Mouse (Mus musculus) forebrain, embryonic 10.5 days (tissue): ENCODE measurements around the gene Dnajc2. TPM values are rescaled to one million over a fixed set of nuclear protein-coding genes. Genes with fewer than 3 reads are reported as not detected.
"Not testable (repeated sequence)": the region's sequence is repeated elsewhere in the genome, so short reads cannot be mapped to it uniquely, and the experiment has no call there.

Source experiments
- DNase-seq: peaks from one replicate; pipeline ENCODE4 v3.0.0-alpha.2; 2017; ENCODE audit warnings: low spot score; ENCODE audit errors: extremely low spot score
- H3K27ac ChIP-seq: fragments of 300-500 bp; sonication (generic); 2 replicates; pipeline ENCODE4 v1.5.1; 2016; ENCODE audit warnings: mild to moderate bottlenecking
- H3K27me3 ChIP-seq: fragments of 300-500 bp; sonication (generic); 2 replicates; pipeline ENCODE4 v1.6.1; 2016; ENCODE audit warnings: mild to moderate bottlenecking; ENCODE audit not compliant: poor library complexity, severe bottlenecking
- H3K36me3 ChIP-seq: fragments of 300-500 bp; sonication (generic); replicated peaks from 2 replicates; pipeline ENCODE4 v1.6.1; 2016; ENCODE audit warnings: mild to moderate bottlenecking, moderate library complexity
- H3K4me1 ChIP-seq: fragments of 300-500 bp; sonication (generic); 2 replicates; pipeline ENCODE4 v1.6.1; 2016
- H3K4me3 ChIP-seq: fragments of 300-500 bp; sonication (generic); 2 replicates; pipeline ENCODE4 v1.5.1; 2016; ENCODE audit warnings: mild to moderate bottlenecking, moderate library complexity
- H3K9me3 ChIP-seq: fragments of 300-500 bp; sonication (generic); 2 replicates; pipeline ENCODE4 v1.6.1; 2016; ENCODE audit warnings: mild to moderate bottlenecking, moderate library complexity
- WGBS: fragments of 180-500 bp; shearing (Covaris S2); methylation state at CpG from one replicate; pipeline ENCODE4 v1.1.7; 2016; 5-methylcytosine and 5-hydroxymethylcytosine counted together
- polyA plus RNA-seq: library from polyadenylated mRNA; unstranded; fragments of >200 nt; fragmentation: Nextera tagmentation; extraction: Ambion mirVana; gene quantifications from 2 replicates; pipeline ENCODE4 v1.2.1, GENCODE M21; 2016

The Dnajc2 gene
- polyA plus RNA-seq, 1 experiment from 2014 or later = 99.4 TPM

DNA sequence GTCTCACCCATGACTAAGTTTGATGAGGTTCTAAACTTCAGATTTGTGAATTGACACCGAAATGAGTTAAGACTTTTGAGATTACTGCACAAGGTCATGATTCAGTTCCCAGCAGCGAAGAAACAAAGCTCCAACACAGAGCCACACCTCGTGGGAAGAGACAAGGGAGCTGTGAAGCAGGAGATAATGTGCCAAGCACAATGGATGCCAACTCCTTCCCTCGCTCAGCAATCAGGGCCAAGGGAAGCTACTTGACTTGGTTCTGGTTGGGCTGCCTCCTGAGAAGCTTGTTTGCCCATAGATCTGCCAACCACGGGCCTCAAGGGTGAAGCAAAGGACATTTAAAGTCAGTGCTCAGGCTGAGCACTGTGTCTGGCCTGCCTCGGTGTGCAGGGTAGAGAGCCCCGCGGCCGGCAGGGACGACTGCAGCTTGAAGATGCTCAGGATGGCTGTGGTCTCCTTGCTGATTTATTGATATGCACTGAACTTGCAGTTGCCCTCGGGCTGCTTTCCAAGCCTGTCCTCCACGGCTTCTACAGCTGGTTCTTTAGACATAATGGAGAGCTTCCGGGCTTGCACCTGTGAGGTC, 72.8 kb downstream of the Dnajc2 start:
- Histone ChIP-seq H3K27ac (no peak overlapping the region), H3K4me1 (0 out of 2 replicates have a peak, but pooled peaks cover 2% of the 10 kb centered on the region), H3K4me3 (no peak overlapping the region), H3K27me3 (no peaks in the 10 kb centered on the region), H3K9me3 (no peaks in the 10 kb centered on the region), H3K36me3 (no peaks in the 10 kb centered on the region)
- 76% methylated on average over 13 of the region's 13 CpGs for WGBS
- DNase-seq = no peak

GRCm38 (mm10) chr5:21708011-21708410, 77.0 kb downstream of the Dnajc2 start:
- not testable (repeated sequence) for H3K27me3 ChIP-seq, H3K4me1 ChIP-seq, H3K27ac ChIP-seq, DNase-seq, H3K36me3 ChIP-seq, H3K4me3 ChIP-seq, H3K9me3 ChIP-seq
- WGBS = 89% methylated on average over 8 of the region's 8 CpGs

Other genes starting within 250 kb of the Dnajc2 start
- gene Lrrc17, start 241.7 kb downstream of the Dnajc2 start, polyA plus RNA-seq = 2.1 and 3.8 TPM in 2 replicates
- 0.12 and 0.20 TPM in 2 replicates for gene Fbxl13, start 139.6 kb downstream of the Dnajc2 start, polyA plus RNA-seq
- gene Armc10, start 139.4 kb downstream of the Dnajc2 start, polyA plus RNA-seq = 64.6 and 65.4 TPM in 2 replicates
- gene Napepld, start 83.9 kb downstream of the Dnajc2 start, polyA plus RNA-seq = 10.7 TPM in 2 replicates
- 83.9 and 87.3 TPM in 2 replicates for gene Pmpcb, start 48.1 kb downstream of the Dnajc2 start, polyA plus RNA-seq
- gene Psmc2, start within 50 bp of the Dnajc2 start, polyA plus RNA-seq = 253 and 258 TPM in 2 replicates
- 0.10 and 0.32 TPM in 2 replicates for gene Slc26a5, start 80.4 kb upstream of the Dnajc2 start, polyA plus RNA-seq